Mouse (Mus musculus) limb, embryonic 14.5 days (tissue): ENCODE results near the gene Mapkapk2. TPM values are rescaled to one million over a fixed set of nuclear protein-coding genes. Genes with fewer than 3 reads are reported as not detected.

ENCODE experiments used
- ATAC-seq: fragments of 200-750 bp; cut with Nextera tagmentation; 2 replicates; pipeline ENCODE4 v1.8.0; 2017; ENCODE audit warnings: low read depth, moderate number of reproducible peaks, moderate TSS enrichment; ENCODE audit not compliant: low FRiP score
- DNase-seq: peaks from one replicate; pipeline ENCODE4 v3.0.0-alpha.2; 2015; ENCODE audit warnings: low spot score
- H3K27ac ChIP-seq: fragments of 300-500 bp; sonication (generic); replicated peaks from 2 replicates; pipeline ENCODE4 v1.5.1; 2014; ENCODE audit warnings: low read depth, mild to moderate bottlenecking, low read length, moderate library complexity, mixed read lengths
- H3K27me3 ChIP-seq: fragments of 300-500 bp; sonication (generic); 2 replicates; pipeline ENCODE4 v1.6.1; 2014; ENCODE audit warnings: low read length, mixed read lengths; ENCODE audit not compliant: control insufficient read depth, insufficient read depth
- H3K36me3 ChIP-seq: fragments of 300-500 bp; sonication (generic); 2 replicates; pipeline ENCODE4 v1.6.1; 2014; ENCODE audit warnings: mild to moderate bottlenecking, low read length, moderate library complexity, mixed read lengths; ENCODE audit not compliant: control insufficient read depth, insufficient read depth
- H3K4me1 ChIP-seq: fragments of 300-500 bp; sonication (generic); 2 replicates; pipeline ENCODE4 v1.6.1; 2014; ENCODE audit warnings: antibody characterized with exemption, low read length, mixed read lengths; ENCODE audit not compliant: control insufficient read depth, insufficient read depth
- H3K4me2 ChIP-seq: fragments of 300-500 bp; sonication (generic); replicated peaks from 2 replicates; pipeline ENCODE4 v1.6.1; 2014; ENCODE audit warnings: low read depth, mild to moderate bottlenecking, low read length, moderate library complexity; ENCODE audit not compliant: severe bottlenecking
- H3K4me3 ChIP-seq: fragments of 300-500 bp; sonication (generic); replicated peaks from 2 replicates; pipeline ENCODE4 v1.5.1; 2014; ENCODE audit warnings: low read length
- H3K9ac ChIP-seq: fragments of 300-500 bp; sonication (generic); 2 replicates; pipeline ENCODE4 v1.6.1; 2014; ENCODE audit warnings: mild to moderate bottlenecking, low read depth, low read length, moderate library complexity; ENCODE audit not compliant: severe bottlenecking
- H3K9me3 ChIP-seq: fragments of 300-500 bp; sonication (generic); 2 replicates; pipeline ENCODE4 v1.6.1; 2016; ENCODE audit warnings: low read length; ENCODE audit not compliant: control insufficient read depth
- POLR2A ChIP-seq: fragments of 200-500 bp; IDR thresholded peaks from 2 replicates; pipeline ENCODE4 v1.8.0; 2012; ENCODE audit warnings: inconsistent platforms, mild to moderate bottlenecking, moderate library complexity, borderline replicate concordance; ENCODE audit not compliant: insufficient read depth, insufficient read length; ENCODE audit errors: extremely low read depth
- WGBS: fragments of 180-500 bp; shearing (Covaris S2); extraction: QIAGEN DNeasy Blood & Tissue Kit; methylation state at CpG from one replicate; pipeline ENCODE4 v1.1.7; 2014; 5-methylcytosine and 5-hydroxymethylcytosine counted together
- polyA plus RNA-seq, 2 experiments: library from polyadenylated mRNA; depleted of rRNA in 1 of 2; stranded (reverse) in 1 of 2; unstranded in 1 of 2; fragments of >200 nt; fragmentation: Nextera tagmentation in 1 of 2; extraction: Ambion mirVana in 1 of 2; gene quantifications; 2 replicates each; pipeline versions ENCODE4 v1.2.1 to v1.2.3; 2012 to 2014

Gene Mapkapk2
- polyA plus RNA-seq, 2 experiments, result 49.9 to 60.9 TPM

GRCm38 (mm10) chr1:131022591-131023249 is 74.9 kb downstream of the Mapkapk2 start:
- 27% methylated on average over 5 of the region's 5 CpGs for WGBS
- DNase-seq (no peak), ATAC-seq (no peak)
- H3K4me1 ChIP-seq, result no peaks in the 10 kb centered on the region; the same call in 1 of the 2 replicates
- no peaks in the 10 kb centered on the region for H3K36me3 ChIP-seq
- no peak overlapping the region for H3K4me2 ChIP-seq
- no peak overlapping the region for H3K4me3 ChIP-seq
- no peak overlapping the region for H3K27ac ChIP-seq
- no peak for TF ChIP-seq POLR2A
- H3K27me3 ChIP-seq, result no peaks in the 10 kb centered on the region
- no peaks in the 10 kb centered on the region for H3K9me3 ChIP-seq
- no peak overlapping the region for H3K9ac ChIP-seq

GRCm38 (mm10) chr1:131021900-131022590 is 75.6 kb downstream of the Mapkapk2 start:
- no peak overlapping the region for H3K4me3 ChIP-seq
- no peak for TF ChIP-seq POLR2A
- ATAC-seq, result no peak
- no peaks in the 10 kb centered on the region for H3K27me3 ChIP-seq
- DNase-seq, result no peak
- H3K4me2 ChIP-seq, result no peak overlapping the region
- no peak overlapping the region for H3K9ac ChIP-seq
- no peak overlapping the region for H3K27ac ChIP-seq
- H3K36me3 ChIP-seq, result no peaks in the 10 kb centered on the region
- no peaks in the 10 kb centered on the region; the same call in 1 of the 2 replicates for H3K4me1 ChIP-seq
- H3K9me3 ChIP-seq, result no peaks in the 10 kb centered on the region
- 71% methylated on average over 11 of the region's 11 CpGs for WGBS

GRCm38 (mm10) chr1:131021438-131021837 is 76.2 kb downstream of the Mapkapk2 start:
- ATAC-seq (no peak), DNase-seq (no peak)
- no peak overlapping the region for H3K4me2 ChIP-seq
- WGBS, result 68% methylated on average over 9 of the region's 9 CpGs
- no peak for TF ChIP-seq POLR2A
- H3K4me3 ChIP-seq, result no peak overlapping the region
- no peaks in the 10 kb centered on the region; the same call in 1 of the 2 replicates for H3K4me1 ChIP-seq
- H3K27me3 ChIP-seq, result no peaks in the 10 kb centered on the region
- no peak overlapping the region for H3K9ac ChIP-seq
- H3K36me3 ChIP-seq, result no peaks in the 10 kb centered on the region
- H3K27ac ChIP-seq, result no peak overlapping the region
- no peaks in the 10 kb centered on the region for H3K9me3 ChIP-seq

- 47% methylated on average over 12 of the region's 12 CpGs for WGBS
- no peaks in the 10 kb centered on the region for H3K9me3 ChIP-seq
- H3K27me3 ChIP-seq, result no peaks in the 10 kb centered on the region
- no peak for TF ChIP-seq POLR2A
- no peak overlapping the region for H3K4me3 ChIP-seq
- no peaks in the 10 kb centered on the region; the same call in 1 of the 2 replicates for H3K4me1 ChIP-seq
- no peak overlapping the region for H3K27ac ChIP-seq
- no peaks in the 10 kb centered on the region for H3K36me3 ChIP-seq
- no peak overlapping the region for H3K9ac ChIP-seq
- DNase-seq, result no peak
- H3K4me2 ChIP-seq, result no peak overlapping the region
- ATAC-seq, result no peak
These were observed 77.0 kb downstream of the Mapkapk2 start for GRCm38 (mm10) chr1:131020425-131021310.

- H3K27me3 ChIP-seq, result no peaks in the 10 kb centered on the region
- WGBS, result 71% methylated on average over 8 of the region's 8 CpGs
- ATAC-seq (no peak), DNase-seq (no peak)
- H3K4me3 ChIP-seq, result no peak within 1 kb of the TSS
- no peaks in the 10 kb centered on the region for H3K36me3 ChIP-seq
- H3K4me1 ChIP-seq, result no peaks in the 10 kb centered on the region; the same call in 1 of the 2 replicates
- no peak within 1 kb of the TSS for H3K27ac ChIP-seq
- H3K9ac ChIP-seq, result no peak within 1 kb of the TSS
- H3K9me3 ChIP-seq, result no peaks in the 10 kb centered on the region
- no peak for TF ChIP-seq POLR2A
- no peak within 1 kb of the TSS for H3K4me2 ChIP-seq
These were observed 78.0 kb downstream of the Mapkapk2 start, which contains the start of gene Il10 for GRCm38 (mm10) chr1:131019492-131020098. Il10 (plus strand) TSS chr1:131019845.
